Mouse (Mus musculus) intestine, postnatal 0 days (tissue): ENCODE results near the gene Dpep1. TPM values are rescaled to one million over a fixed set of nuclear protein-coding genes. Genes with fewer than 3 reads are reported as not detected.

ENCODE experiments used
- ATAC-seq: fragments of 200-750 bp; cut with Nextera tagmentation; 2 replicates; pipeline ENCODE4 v1.8.0; 2017; ENCODE audit warnings: mild to moderate bottlenecking, moderate TSS enrichment, moderate library complexity
- H3K27ac ChIP-seq: fragments of 300-500 bp; sonication (generic); 2 replicates; pipeline ENCODE4 v1.5.1; 2014; ENCODE audit warnings: mild to moderate bottlenecking, low read depth, low read length, moderate library complexity
- H3K27me3 ChIP-seq: fragments of 300-500 bp; sonication (generic); replicated peaks from 2 replicates; pipeline ENCODE4 v1.6.1; 2014; ENCODE audit warnings: low read length, mixed read lengths; ENCODE audit not compliant: control insufficient read depth, insufficient read depth
- H3K36me3 ChIP-seq: fragments of 300-500 bp; sonication (generic); 2 replicates; pipeline ENCODE4 v1.6.1; 2014; ENCODE audit warnings: mild to moderate bottlenecking, moderate library complexity; ENCODE audit not compliant: control insufficient read depth, insufficient read depth
- H3K4me1 ChIP-seq: fragments of 300-500 bp; sonication (generic); replicated peaks from 2 replicates; pipeline ENCODE4 v1.6.1; 2014; ENCODE audit warnings: antibody characterized with exemption, low read length, mixed read lengths; ENCODE audit not compliant: control insufficient read depth, insufficient read depth
- H3K4me2 ChIP-seq: fragments of 300-500 bp; sonication (generic); replicated peaks from 2 replicates; pipeline ENCODE4 v1.6.1; 2014; ENCODE audit warnings: low read depth, mild to moderate bottlenecking, moderate library complexity
- H3K4me3 ChIP-seq: fragments of 300-500 bp; sonication (generic); 2 replicates; pipeline ENCODE4 v1.5.1; 2014; ENCODE audit warnings: low read depth, low read length
- H3K9ac ChIP-seq: fragments of 300-500 bp; sonication (generic); 2 replicates; pipeline ENCODE4 v1.6.1; 2014; ENCODE audit warnings: mild to moderate bottlenecking, low read depth, low read length
- H3K9me3 ChIP-seq: fragments of 300-500 bp; sonication (generic); 2 replicates; pipeline ENCODE4 v1.6.1; 2016; ENCODE audit warnings: mixed run types; ENCODE audit not compliant: control insufficient read depth
- CTCF ChIP-seq: sonication (generic); IDR thresholded peaks from 2 replicates; pipeline ENCODE4 v1.5.1; 2016; ENCODE audit warnings: low read depth, mild to moderate bottlenecking, control low read depth, antibody characterized with exemption, moderate library complexity
- WGBS: fragments of 180-500 bp; shearing (Covaris S2); extraction: QIAGEN DNeasy Blood & Tissue Kit; methylation state at CpG from one replicate; pipeline ENCODE4 v1.1.7; 2014; 5-methylcytosine and 5-hydroxymethylcytosine counted together
- polyA plus RNA-seq: library from polyadenylated mRNA; unstranded; fragments of >200 nt; fragmentation: Nextera tagmentation; extraction: Ambion mirVana; gene quantifications from 2 replicates; pipeline ENCODE4 v1.2.1, GENCODE M21; 2015

Gene Dpep1
- polyA plus RNA-seq, 1 experiment from 2014 or later = 32.7 TPM

DNA sequence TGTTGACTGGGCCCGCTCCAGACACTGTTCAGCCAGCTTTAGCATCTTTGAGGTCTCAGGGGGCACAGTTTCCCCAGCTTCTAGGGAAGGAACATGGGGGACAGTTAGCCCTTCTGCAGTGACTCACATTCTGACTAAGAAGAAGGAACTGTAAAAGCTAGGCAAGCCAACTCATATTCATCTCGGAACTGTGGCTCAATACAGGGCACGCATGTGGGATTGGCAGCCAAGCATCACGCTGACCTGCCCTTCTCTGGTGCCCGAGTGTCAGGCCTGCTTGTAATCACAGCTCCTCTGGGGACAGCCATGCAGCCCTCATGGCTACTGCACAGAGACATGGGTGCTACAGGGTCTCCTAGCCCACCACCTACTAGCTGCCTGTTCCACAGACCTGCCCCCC lies 64.9 kb downstream of the Dpep1 start:
- no peaks in the 10 kb centered on the region for H3K27me3 ChIP-seq
- 98% methylated on average over 5 of the region's 5 CpGs for WGBS
- H3K9me3 ChIP-seq = no peaks in the 10 kb centered on the region
- ATAC-seq = no peak
- 0 out of 2 replicates have a peak, but pooled peaks cover 2% of the 10 kb centered on the region for H3K4me1 ChIP-seq
- peaks cover 47% of the 10 kb centered on the region for H3K36me3 ChIP-seq
- no peak overlapping the region for H3K9ac ChIP-seq
- H3K4me3 ChIP-seq = no peak overlapping the region
- no peak for TF ChIP-seq CTCF
- H3K4me2 ChIP-seq = no peak overlapping the region
- H3K27ac ChIP-seq = no peak overlapping the region

Other genes starting within 250 kb of the Dpep1 start
- gene Ankrd11, start 144.0 kb upstream of the Dpep1 start, polyA plus RNA-seq = 41.2 and 47.9 TPM in 2 replicates
- gene Spg7, start 123.3 kb upstream of the Dpep1 start, polyA plus RNA-seq = 44.7 and 46.1 TPM in 2 replicates
- 948 and 1,014 TPM in 2 replicates for gene Rpl13, start 83.9 kb upstream of the Dpep1 start, polyA plus RNA-seq
- gene Cpne7, start 68.9 kb upstream of the Dpep1 start, polyA plus RNA-seq = 0.46 and 0.67 TPM in 2 replicates
- gene Sult5a1, start 27.9 kb upstream of the Dpep1 start, polyA plus RNA-seq = 3.4 and 3.5 TPM in 2 replicates
- gene Chmp1a, start 26.5 kb downstream of the Dpep1 start, polyA plus RNA-seq = 203 TPM in 2 replicates
- gene Spata33, start 26.6 kb downstream of the Dpep1 start, polyA plus RNA-seq = 0.55 and 1.2 TPM in 2 replicates
- 11.8 and 14.0 TPM in 2 replicates for gene Cdk10, start 38.6 kb downstream of the Dpep1 start, polyA plus RNA-seq
- gene Spata2l, start 50.0 kb downstream of the Dpep1 start, polyA plus RNA-seq = 5.0 TPM in 2 replicates
- gene Zfp276, start 68.0 kb downstream of the Dpep1 start, polyA plus RNA-seq = 7.2 and 7.4 TPM in 2 replicates
- 7.1 and 8.3 TPM in 2 replicates for gene Vps9d1, start 68.1 kb downstream of the Dpep1 start, polyA plus RNA-seq
- 5.3 and 7.8 TPM in 2 replicates for gene Fanca, start 132.3 kb downstream of the Dpep1 start, polyA plus RNA-seq
- gene Spire2, start 146.5 kb downstream of the Dpep1 start, polyA plus RNA-seq = 1.8 and 2.5 TPM in 2 replicates
- 147 and 178 TPM in 2 replicates for gene Tcf25, start 187.5 kb downstream of the Dpep1 start, polyA plus RNA-seq
- gene Mc1r, start 220.9 kb downstream of the Dpep1 start, polyA plus RNA-seq = not detected in 2 replicates
- gene Tubb3, start 225.2 kb downstream of the Dpep1 start, polyA plus RNA-seq = 22.5 and 23.9 TPM in 2 replicates
- 16.6 and 18.4 TPM in 2 replicates for gene Def8, start 237.3 kb downstream of the Dpep1 start, polyA plus RNA-seq